Mouse (Mus musculus): Measurements from ENCODE around the gene Padi2.

- TF ChIP-seq CTCF (IDR thresholded peaks at IDR 0.05; ENCODE audit: borderline replicate concordance, insufficient read depth, low read length) (peak; percentile 82), POLR2A (IDR thresholded peaks at IDR 0.05; ENCODE audit: low read depth, low read length) (no peak)
These were observed 51.6 kb downstream of the Padi2 start for GRCm38 (mm10) chr4:140957725-140958124.
